Mouse (Mus musculus): ENCODE data around the gene Tmem139.

DNA sequence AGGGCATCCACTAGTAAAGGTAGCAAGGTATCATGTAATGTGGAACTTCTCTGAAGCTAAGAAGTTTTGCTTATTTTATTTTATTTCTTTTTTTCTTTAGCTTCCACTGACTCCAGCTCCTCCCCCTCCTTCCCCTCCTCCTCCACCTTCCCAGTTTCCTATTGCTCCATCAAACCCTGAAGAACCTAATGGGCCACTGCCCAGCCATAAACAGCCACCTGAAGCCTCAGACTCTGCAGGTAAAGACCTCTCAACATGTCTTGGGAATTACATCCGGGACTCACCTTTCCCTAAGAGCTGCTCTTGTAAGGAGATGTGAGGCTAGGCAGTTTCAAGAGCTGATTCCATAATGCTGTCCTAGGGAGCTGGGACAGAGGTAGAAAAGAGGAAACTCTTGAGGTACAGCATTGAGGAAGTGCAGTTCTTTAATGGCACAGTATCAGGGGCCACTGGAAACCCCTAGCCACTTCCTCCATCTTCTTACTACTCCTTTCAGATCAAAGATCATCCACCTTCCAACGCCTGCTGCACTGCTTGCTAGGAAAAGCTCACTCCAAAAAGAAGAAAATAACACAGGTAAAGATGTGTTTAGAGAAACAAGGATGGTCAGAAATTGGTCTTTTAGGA lies 48.8 kb downstream of the Tmem139 start:
- TF ChIP-seq POLR2A (IDR thresholded peaks at IDR 0.05; ENCODE audit: control insufficient read depth, low read depth, low read length) (no peak), CTCF (IDR thresholded peaks at IDR 0.05; ENCODE audit: control insufficient read depth, insufficient read depth, insufficient replicate concordance, low read depth, low read length) (no peak)

Measured in testis, adult 2 months (tissue).